Mouse (Mus musculus) T-cell, adult 2 months (primary cell): ENCODE results near the gene Fbxw28.
"Not testable (repeated sequence)": the region's sequence is repeated elsewhere in the genome, so short reads cannot be mapped to it uniquely, and the experiment has no call there.

Experiments
- DNase-seq: peaks from one replicate; pipeline ENCODE4 v3.0.0; 2022; ENCODE audit warnings: low spot score

The Fbxw28 gene

DNA sequence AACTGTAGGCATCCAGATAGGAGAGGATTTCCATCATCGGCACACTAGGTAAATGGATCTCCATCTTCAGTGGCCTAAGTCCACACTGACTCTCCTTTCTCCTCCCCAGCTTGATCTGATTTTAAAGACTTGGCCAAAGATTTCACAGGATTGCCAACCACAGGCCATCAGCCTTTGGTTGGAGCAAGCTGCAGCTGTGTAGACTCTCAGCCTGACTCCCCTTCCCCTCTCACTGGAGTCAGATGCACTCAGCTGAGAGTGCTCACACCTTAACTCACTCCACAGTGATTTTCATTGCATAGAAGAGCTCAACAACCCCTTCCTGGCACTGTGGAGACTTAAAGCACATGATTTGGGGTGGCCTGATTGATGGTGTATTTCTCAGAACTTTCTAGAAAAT, at the start of gene Fbxw28:
Fbxw28 (minus strand) TSS at position 101 of the 400 bp plus-strand sequence.
- not testable (repeated sequence) for DNase-seq

DNA sequence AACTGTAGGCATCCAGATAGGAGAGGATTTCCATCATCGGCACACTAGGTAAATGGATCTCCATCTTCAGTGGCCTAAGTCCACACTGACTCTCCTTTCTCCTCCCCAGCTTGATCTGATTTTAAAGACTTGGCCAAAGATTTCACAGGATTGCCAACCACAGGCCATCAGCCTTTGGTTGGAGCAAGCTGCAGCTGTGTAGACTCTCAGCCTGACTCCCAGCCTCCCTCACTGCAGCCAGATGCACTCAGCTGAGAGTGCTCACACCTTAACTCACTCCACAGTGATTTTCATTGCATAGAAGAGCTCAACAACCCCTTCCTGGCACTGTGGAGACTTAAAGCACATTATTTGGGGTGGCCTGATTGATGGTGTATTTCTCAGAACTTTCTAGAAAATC, 51.9 kb downstream of the Fbxw28 start, which contains the start of gene Fbxw14:
Fbxw14 (minus strand) TSS at position 101 of the 400 bp plus-strand sequence.
- not testable (repeated sequence) for DNase-seq
